Mouse (Mus musculus): ENCODE measurements at regions not wholly inside any gene's neighbourhood (a gene's known extent, or its start where the extent isn't known, plus 50 kb on each side); places are given as distances from the start of the nearest gene placed in this dataset.
A peak's percentile ranks its signal among the peaks of the same experiment; 100 is the strongest.

DNA sequence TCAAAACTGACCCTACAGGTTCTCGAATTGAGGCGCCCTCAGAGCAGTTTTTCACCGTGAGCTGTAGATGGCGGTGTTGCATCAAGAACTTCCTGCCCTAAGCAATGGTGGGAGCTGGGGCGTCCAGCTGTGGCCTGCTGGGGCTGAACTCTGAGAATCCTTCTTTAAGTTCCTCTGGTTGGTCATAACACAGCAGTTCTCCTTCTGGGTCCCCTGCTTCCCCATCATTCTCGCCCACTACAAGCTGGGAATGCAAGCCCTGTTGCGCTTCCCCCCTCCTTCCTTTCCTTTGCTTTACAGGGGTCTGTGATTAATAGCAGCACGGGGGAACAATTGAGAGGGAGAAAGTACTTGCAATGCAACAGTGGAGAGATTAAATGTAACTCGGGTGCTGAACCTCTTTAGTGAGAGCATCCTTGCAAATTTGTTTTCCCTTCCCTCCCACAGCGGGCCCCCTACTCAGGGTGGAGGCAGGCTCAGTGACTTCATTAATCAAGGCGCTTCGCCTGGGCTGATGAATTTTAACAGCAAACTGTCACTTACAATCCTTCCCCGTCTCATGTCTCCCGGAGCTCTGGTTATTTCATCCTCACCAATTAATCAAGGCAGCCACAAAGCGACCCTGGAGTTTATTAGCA lies 794.3 kb upstream of the Api5 start:
- peak; percentile 41 for DNase-seq

DNA sequence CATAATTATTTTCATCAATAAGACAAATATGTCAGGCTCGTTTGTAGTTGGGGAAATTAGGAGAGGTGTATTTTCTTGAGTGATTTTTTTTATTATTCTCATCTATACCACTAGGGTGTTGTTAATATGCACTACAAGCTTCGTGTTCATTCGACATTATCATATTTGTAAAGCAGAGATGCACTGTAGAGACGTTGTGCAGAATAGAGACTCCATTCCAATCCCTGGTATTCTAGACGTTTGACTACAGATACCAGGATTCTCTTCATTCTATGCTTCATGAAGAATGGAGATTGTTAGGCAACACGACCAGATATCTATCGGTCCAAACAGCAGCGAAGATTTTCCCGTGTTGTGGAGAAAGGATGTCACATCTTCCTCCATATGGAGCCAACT lies 793.8 kb upstream of the Api5 start:
- DNase-seq = no peak

DNA sequence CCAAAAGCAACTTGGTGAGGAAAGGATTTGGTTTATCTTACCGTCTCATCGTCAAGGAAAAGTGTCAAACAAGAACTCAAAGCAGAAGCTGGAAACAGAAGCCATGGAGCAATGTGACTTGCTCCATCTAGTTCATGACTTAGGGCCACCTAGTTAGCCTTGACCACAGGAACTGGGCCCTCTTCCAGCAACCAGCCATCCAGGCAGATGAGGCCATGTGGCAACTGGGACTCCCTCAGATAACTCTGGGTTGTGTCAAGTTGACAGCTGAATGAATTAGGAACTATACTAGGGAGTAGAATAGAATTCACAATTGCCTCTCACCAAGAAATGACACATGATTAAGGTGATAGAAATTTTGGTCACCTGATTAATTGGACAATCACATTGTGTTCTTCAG lies 791.5 kb upstream of the Api5 start:
- DNase-seq = no peak

DNA sequence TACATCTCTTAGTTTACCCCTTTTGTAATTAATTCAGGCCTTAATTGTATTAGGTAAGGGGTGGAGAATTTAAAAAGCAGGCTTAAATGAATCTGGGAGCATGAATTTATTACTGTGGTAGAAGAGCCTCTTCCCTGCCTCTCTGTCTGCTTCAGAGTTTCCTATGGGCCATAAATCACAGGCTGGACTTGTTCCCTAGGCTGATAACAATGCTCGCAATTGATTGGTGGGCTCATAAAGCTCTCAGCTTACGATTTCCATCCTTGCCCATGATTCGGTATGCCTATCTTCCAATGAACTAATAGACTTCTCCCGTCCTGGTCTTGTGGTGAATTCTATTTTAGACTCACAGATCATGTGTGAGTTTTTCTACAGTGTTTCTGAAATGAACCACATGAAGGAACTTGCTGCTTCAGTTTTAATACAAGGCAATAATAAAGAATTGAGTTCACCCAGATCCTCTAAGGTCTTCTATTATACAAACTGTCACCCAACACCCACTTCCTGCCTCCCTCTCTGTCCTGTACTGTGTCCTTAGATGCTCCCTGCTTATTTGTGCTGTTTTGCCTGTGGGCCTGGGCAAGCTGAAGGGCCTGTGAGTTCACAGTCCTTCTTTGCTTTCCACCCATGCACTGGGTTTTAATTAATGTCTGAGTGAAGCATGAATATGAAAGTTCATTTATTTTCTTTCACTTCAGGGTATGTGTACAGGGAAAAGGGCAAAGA lies 772.4 kb upstream of the Api5 start:
- peak; percentile 43 for DNase-seq
